10 mouse cellular contexts compared by ENCODE assay signal in the genomic region with DNA sequence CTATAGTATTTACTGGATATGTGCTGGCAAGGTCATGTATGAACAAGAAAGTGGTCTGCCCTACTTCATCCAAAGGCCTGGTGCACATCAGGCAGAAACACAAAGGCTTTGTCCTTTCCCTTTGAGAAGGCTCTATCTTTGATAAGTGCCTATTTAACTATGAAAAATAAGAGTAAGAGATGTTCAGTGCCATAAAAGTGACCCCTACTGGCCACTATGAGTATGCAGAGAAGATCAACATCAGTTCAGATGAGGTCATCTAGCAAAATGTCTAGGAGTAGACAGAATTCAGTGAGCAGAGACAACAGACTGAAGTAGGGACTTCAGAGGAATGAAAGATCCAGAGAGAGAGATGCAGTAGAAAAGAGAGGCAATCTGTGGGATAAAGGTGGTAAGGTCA.
DNase-seq lines count a peak whose midpoint lies in the region; ATAC-seq and TF ChIP-seq lines count a peak whose summit lies in the region.
"Had no signal": no experiment of that assay in that cellular context is flagged by ENCODE, and none has a peak within 500 bp of the region (broad histone marks: within the 10 kb centered on the region; RNA-seq: fewer than 3 reads in every experiment).

No protein-coding gene starts in this region.

- POLR2A ChIA-PET in Patski (lab: Charles Lee), result no interaction called here

- H3K4me1 ChIP-seq in intestine, postnatal 0 days (replicated peaks; ENCODE audit: control insufficient read depth, insufficient read depth, low read length), result no peaks in the 10 kb centered on the region
- H3K4me1 ChIP-seq in intestine, embryonic 16.5 days (ENCODE audit: control insufficient read depth, insufficient read depth, low read length), result no peaks in the 10 kb centered on the region
- peaks cover 24% of the 10 kb centered on the region for H3K4me1 ChIP-seq in thymus, adult 2 months (replicated peaks; ENCODE audit: control insufficient read depth, insufficient read depth, low read length)
- H3K4me1 ChIP-seq in neural tube, embryonic 15.5 days, result no peaks in the 10 kb centered on the region
- H3K4me1 ChIP-seq: limb, embryonic 10.5 days; midbrain, embryonic 10.5 days had no signal

- H3K9ac ChIP-seq in intestine, postnatal 0 days (ENCODE audit: low read depth, low read length), result no peak overlapping the region
- no peak overlapping the region for H3K9ac ChIP-seq in intestine, embryonic 16.5 days (ENCODE audit: low read depth, low read length)
- H3K9ac ChIP-seq in neural tube, embryonic 15.5 days (replicated peaks), result no peak overlapping the region

- TF ChIP-seq CTCF in intestine, postnatal 0 days (IDR thresholded peaks at IDR 0.05; ENCODE audit: low read depth), result peak; percentile 57
- no peak for TF ChIP-seq CTCF in thymus, adult 2 months (IDR thresholded peaks at IDR 0.05; ENCODE audit: borderline replicate concordance, control insufficient read depth, extremely low read depth, insufficient read depth, low read length, poor library complexity)
- peak; percentile 46 for TF ChIP-seq CTCF in Patski (IDR thresholded peaks at IDR 0.05)

- no peak for TF ChIP-seq POLR2A in thymus, adult 2 months (IDR thresholded peaks at IDR 0.05; ENCODE audit: control insufficient read depth, extremely low read depth, insufficient read depth, low read length, poor library complexity)

- H3K4me3 ChIP-seq in intestine, postnatal 0 days (ENCODE audit: low read depth, low read length), result no peak overlapping the region
- H3K4me3 ChIP-seq in intestine, embryonic 16.5 days (ENCODE audit: low read length), result no peak overlapping the region
- H3K4me3 ChIP-seq in thymus, adult 2 months (ENCODE audit: control insufficient read depth, insufficient read depth, low read length), result no peak overlapping the region
- H3K4me3 ChIP-seq in neural tube, embryonic 15.5 days (replicated peaks), result no peak overlapping the region
- H3K4me3 ChIP-seq: limb, embryonic 10.5 days; midbrain, embryonic 10.5 days had no signal

- no peak overlapping the region for H3K4me2 ChIP-seq in intestine, postnatal 0 days (replicated peaks; ENCODE audit: low read depth)
- no peak overlapping the region for H3K4me2 ChIP-seq in intestine, embryonic 16.5 days (ENCODE audit: low read depth, low read length)
- H3K4me2 ChIP-seq in neural tube, embryonic 15.5 days, result no peak overlapping the region

- CTCF ChIA-PET in Patski (lab: Charles Lee), result no interaction called here

- no peaks in the 10 kb centered on the region for H3K27me3 ChIP-seq in intestine, postnatal 0 days (replicated peaks; ENCODE audit: control insufficient read depth, insufficient read depth, low read length)
- no peaks in the 10 kb centered on the region for H3K27me3 ChIP-seq in intestine, embryonic 16.5 days (replicated peaks; ENCODE audit: control insufficient read depth, insufficient read depth, low read length)
- H3K27me3 ChIP-seq in thymus, adult 2 months (ENCODE audit: control insufficient read depth, insufficient read depth, low read length), result no peaks in the 10 kb centered on the region
- H3K27me3 ChIP-seq in Patski, result no peaks in the 10 kb centered on the region
- no peaks in the 10 kb centered on the region for H3K27me3 ChIP-seq in neural tube, embryonic 15.5 days (replicated peaks)

- in situ Hi-C loops in Patski (cut with MboI; ENCODE audit: low pct_unique_long_range_greater_than_20kb), result no loop called here

- H3K9me3 ChIP-seq in intestine, postnatal 0 days (ENCODE audit: control insufficient read depth), result no peaks in the 10 kb centered on the region
- no peaks in the 10 kb centered on the region for H3K9me3 ChIP-seq in intestine, embryonic 16.5 days (ENCODE audit: control insufficient read depth, low read length)
- no peaks in the 10 kb centered on the region for H3K9me3 ChIP-seq in neural tube, embryonic 15.5 days (replicated peaks)
- H3K9me3 ChIP-seq: limb, embryonic 10.5 days; midbrain, embryonic 10.5 days had no signal

- no peak overlapping the region for H3K27ac ChIP-seq in intestine, postnatal 0 days (ENCODE audit: low read depth, low read length)
- H3K27ac ChIP-seq in intestine, embryonic 16.5 days (ENCODE audit: low read length), result no peak overlapping the region
- H3K27ac ChIP-seq in thymus, adult 2 months (ENCODE audit: control insufficient read depth, insufficient read depth, low read length), result peak overlapping the region; percentile 80; the same call in 1 of the 2 replicates
- H3K27ac ChIP-seq in neural tube, embryonic 15.5 days (replicated peaks), result no peak overlapping the region
- H3K27ac ChIP-seq: limb, embryonic 10.5 days; midbrain, embryonic 10.5 days had no signal

- no peak for DNase-seq in thymus, adult 2 months
- no peak for DNase-seq in thymus, postnatal 14 days
- no peak for DNase-seq in Patski (ENCODE audit: low read depth, low spot score)
- DNase-seq in urinary bladder, postnatal 36 days (ENCODE audit: low spot score in 2 of 2), result no peak
- DNase-seq: heart, postnatal 36 days had no signal

- no peak for ATAC-seq in intestine, postnatal 0 days
- ATAC-seq in intestine, embryonic 16.5 days, result no peak
- no peak for ATAC-seq in Patski
- ATAC-seq in neural tube, embryonic 15.5 days (ENCODE audit: low FRiP score), result no peak

- no peaks in the 10 kb centered on the region for H3K36me3 ChIP-seq in intestine, postnatal 0 days (ENCODE audit: control insufficient read depth, insufficient read depth)
- H3K36me3 ChIP-seq in intestine, embryonic 16.5 days (ENCODE audit: control insufficient read depth, insufficient read depth, low read length), result no peaks in the 10 kb centered on the region
- no peaks in the 10 kb centered on the region for H3K36me3 ChIP-seq in thymus, adult 2 months (ENCODE audit: control insufficient read depth, insufficient read depth, low read length)
- no peaks in the 10 kb centered on the region for H3K36me3 ChIP-seq in neural tube, embryonic 15.5 days
- H3K36me3 ChIP-seq: limb, embryonic 10.5 days; midbrain, embryonic 10.5 days had no signal
